10 mouse cellular contexts compared by ENCODE assay signal in the genomic region with DNA sequence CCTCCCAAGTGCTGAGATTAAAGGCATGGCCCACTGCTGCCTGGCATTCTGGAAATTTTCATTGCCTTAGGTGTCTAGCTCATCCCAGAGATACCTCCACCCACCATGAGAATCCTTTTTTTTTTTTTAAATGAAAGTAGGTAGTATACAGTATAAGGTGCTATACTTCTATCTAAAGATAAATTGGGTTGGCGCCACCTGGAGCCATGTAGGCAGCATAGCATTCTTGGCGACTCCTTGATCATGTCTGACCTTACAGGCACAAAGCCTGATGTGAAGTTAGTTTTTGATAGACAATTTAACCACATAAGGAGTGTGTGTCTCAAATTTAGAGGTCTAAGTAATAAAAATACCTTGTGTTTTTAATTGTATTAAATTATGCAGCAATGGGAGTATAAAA.
DNase-seq lines count a peak whose midpoint lies in the region; ATAC-seq and TF ChIP-seq lines count a peak whose summit lies in the region.
"Had no signal": no experiment of that assay in that cellular context is flagged by ENCODE, and none has a peak within 500 bp of the region (broad histone marks: within the 10 kb centered on the region; RNA-seq: fewer than 3 reads in every experiment).

No protein-coding gene starts in this region.

- H3K4me3 ChIP-seq in midbrain, postnatal 0 days (ENCODE audit: low read depth, low read length): no peak overlapping the region
- H3K4me3 ChIP-seq in midbrain, embryonic 16.5 days (ENCODE audit: low read depth, low read length): no peak overlapping the region
- H3K4me3 ChIP-seq in midbrain, embryonic 10.5 days: no peak overlapping the region
- H3K4me3 ChIP-seq: embryonic facial prominence, embryonic 13.5 days; heart, embryonic 13.5 days had no signal

- 67% methylated on average over 2 of the region's 2 CpGs for WGBS in midbrain, postnatal 0 days
- 62% methylated on average over 2 of the region's 2 CpGs for WGBS in midbrain, embryonic 16.5 days
- 54% methylated on average over 2 of the region's 2 CpGs for WGBS in midbrain, embryonic 10.5 days

- DNase-seq in heart, adult 11 months: peak; percentile 31
- DNase-seq in heart, postnatal 10 days: no peak
- DNase-seq in midbrain, postnatal 0 days (ENCODE audit: low spot score): peak; percentile 44
- DNase-seq in brain, embryonic 14.5 days (ENCODE audit: low read depth): peak; percentile 34
- DNase-seq in lung, postnatal 14 days: peak; percentile 22
- DNase-seq in midbrain, embryonic 10.5 days (ENCODE audit: low spot score): no peak
- no peak for DNase-seq in heart, adult 8-10 months (ENCODE audit: low spot score)

- no peaks in the 10 kb centered on the region for H3K9me3 ChIP-seq in midbrain, postnatal 0 days (ENCODE audit: low read length)
- no peaks in the 10 kb centered on the region for H3K9me3 ChIP-seq in midbrain, embryonic 16.5 days (replicated peaks; ENCODE audit: control insufficient read depth, low read length, poor library complexity, severe bottlenecking)
- no peaks in the 10 kb centered on the region for H3K9me3 ChIP-seq in midbrain, embryonic 10.5 days (replicated peaks)
- H3K9me3 ChIP-seq: embryonic facial prominence, embryonic 13.5 days; heart, embryonic 13.5 days had no signal

- TF ChIP-seq POLR2A in brain, embryonic 14.5 days (IDR thresholded peaks at IDR 0.05; ENCODE audit: borderline replicate concordance, extremely low read depth, insufficient read depth, insufficient read length, poor library complexity, severe bottlenecking): no peak

- no peak overlapping the region for H3K27ac ChIP-seq in midbrain, postnatal 0 days (ENCODE audit: low read depth, low read length)
- H3K27ac ChIP-seq in midbrain, embryonic 16.5 days (ENCODE audit: low read length): no peak overlapping the region
- no peak overlapping the region for H3K27ac ChIP-seq in midbrain, embryonic 10.5 days (replicated peaks)
- H3K27ac ChIP-seq: embryonic facial prominence, embryonic 13.5 days; heart, embryonic 13.5 days had no signal

- no peak overlapping the region for H3K9ac ChIP-seq in midbrain, postnatal 0 days (replicated peaks; ENCODE audit: low read length, poor library complexity, severe bottlenecking)
- H3K9ac ChIP-seq in midbrain, embryonic 16.5 days (ENCODE audit: low read depth, low read length): no peak overlapping the region
- H3K9ac ChIP-seq: embryonic facial prominence, embryonic 13.5 days; heart, embryonic 13.5 days had no signal

- peak; percentile 41 for TF ChIP-seq CTCF in midbrain, postnatal 0 days (IDR thresholded peaks at IDR 0.05)
- TF ChIP-seq CTCF in brain, embryonic 14.5 days (IDR thresholded peaks at IDR 0.05; ENCODE audit: borderline replicate concordance, extremely low read depth, insufficient read depth, insufficient read length): peak; percentile 39; the same call in 1 of the 2 replicates

- intact Hi-C loops in heart, postnatal 10 days (cut with DNase I): no loop called here

- ATAC-seq in midbrain, postnatal 0 days (ENCODE audit: low FRiP score): no peak
- ATAC-seq in midbrain, embryonic 16.5 days: no peak

- H3K4me1 ChIP-seq in midbrain, postnatal 0 days (ENCODE audit: insufficient read depth, low read length): no peaks in the 10 kb centered on the region
- no peaks in the 10 kb centered on the region for H3K4me1 ChIP-seq in midbrain, embryonic 16.5 days (ENCODE audit: control insufficient read depth, insufficient read depth, low read length)
- H3K4me1 ChIP-seq in midbrain, embryonic 10.5 days: no peaks in the 10 kb centered on the region
- H3K4me1 ChIP-seq: embryonic facial prominence, embryonic 13.5 days had no signal

- H3K27me3 ChIP-seq in midbrain, postnatal 0 days (ENCODE audit: insufficient read depth, low read length): no peaks in the 10 kb centered on the region
- H3K27me3 ChIP-seq in midbrain, embryonic 16.5 days (ENCODE audit: control insufficient read depth, insufficient read depth, low read depth, low read length): no peaks in the 10 kb centered on the region
- H3K27me3 ChIP-seq in midbrain, embryonic 10.5 days (ENCODE audit: low read depth, poor library complexity, severe bottlenecking): no peaks in the 10 kb centered on the region
- H3K27me3 ChIP-seq: embryonic facial prominence, embryonic 13.5 days; heart, embryonic 13.5 days had no signal

- no peaks in the 10 kb centered on the region for H3K36me3 ChIP-seq in midbrain, postnatal 0 days (ENCODE audit: insufficient read depth, low read length)
- H3K36me3 ChIP-seq in midbrain, embryonic 16.5 days (ENCODE audit: control insufficient read depth, insufficient read depth, low read length): no peaks in the 10 kb centered on the region
- no peaks in the 10 kb centered on the region for H3K36me3 ChIP-seq in midbrain, embryonic 10.5 days
- H3K36me3 ChIP-seq: embryonic facial prominence, embryonic 13.5 days; heart, embryonic 13.5 days had no signal

- no peak overlapping the region for H3K4me2 ChIP-seq in midbrain, postnatal 0 days (ENCODE audit: low read depth, low read length, poor library complexity, severe bottlenecking)
- no peak overlapping the region for H3K4me2 ChIP-seq in midbrain, embryonic 16.5 days (ENCODE audit: low read length)
- H3K4me2 ChIP-seq: embryonic facial prominence, embryonic 13.5 days; heart, embryonic 13.5 days had no signal

Comparison
In these comparisons a context has a peak if more than half of its experiments do, and no peak if none do; other contexts are left out.
1. DNase-seq: peak in heart, adult 11 months (single experiment), midbrain, postnatal 0 days (single experiment), brain, embryonic 14.5 days (single experiment) and lung, postnatal 14 days (single experiment); none in heart, postnatal 10 days (0 of 2), midbrain, embryonic 10.5 days (single experiment) and heart, adult 8-10 months (single experiment).